Mouse (Mus musculus) stomach, postnatal 0 days (tissue): ENCODE measurements around the gene Slc25a15. TPM values are rescaled to one million over a fixed set of nuclear protein-coding genes. Genes with fewer than 3 reads are reported as not detected.

ENCODE experiments used
- ATAC-seq: fragments of 200-750 bp; cut with Nextera tagmentation; 2 replicates; pipeline ENCODE4 v1.8.0; 2017; ENCODE audit not compliant: low FRiP score, low TSS enrichment
- DNase-seq: peaks from one replicate; pipeline ENCODE4 v3.0.0-alpha.2; 2016; ENCODE audit warnings: low spot score
- H3K27ac ChIP-seq: fragments of 300-500 bp; sonication (generic); replicated peaks from 2 replicates; pipeline ENCODE4 v1.5.1; 2014; ENCODE audit warnings: mild to moderate bottlenecking, control low read depth
- H3K27me3 ChIP-seq: fragments of 300-500 bp; sonication (generic); 2 replicates; pipeline ENCODE4 v1.6.1; 2014; ENCODE audit warnings: low read length; ENCODE audit not compliant: control insufficient read depth, insufficient read depth
- H3K36me3 ChIP-seq: fragments of 300-500 bp; sonication (generic); 2 replicates; pipeline ENCODE4 v1.6.1; 2014; ENCODE audit warnings: low read length, mixed read lengths; ENCODE audit not compliant: control insufficient read depth, insufficient read depth
- H3K4me1 ChIP-seq: fragments of 300-500 bp; sonication (generic); replicated peaks from 2 replicates; pipeline ENCODE4 v1.6.1; 2014; ENCODE audit warnings: antibody characterized with exemption; ENCODE audit not compliant: control insufficient read depth, insufficient read depth
- H3K4me2 ChIP-seq: fragments of 300-500 bp; sonication (generic); replicated peaks from 2 replicates; pipeline ENCODE4 v1.6.1; 2014; ENCODE audit warnings: low read depth, mild to moderate bottlenecking, control low read depth, moderate library complexity
- H3K4me3 ChIP-seq: fragments of 300-500 bp; sonication (generic); 2 replicates; pipeline ENCODE4 v1.5.1; 2014; ENCODE audit warnings: low read depth, low read length, control low read depth
- H3K9ac ChIP-seq: fragments of 300-500 bp; sonication (generic); 2 replicates; pipeline ENCODE4 v1.6.1; 2014; ENCODE audit warnings: mild to moderate bottlenecking, low read length, control low read depth, mixed read lengths
- H3K9me3 ChIP-seq: fragments of 300-500 bp; sonication (generic); 2 replicates; pipeline ENCODE4 v1.6.1; 2016; ENCODE audit warnings: low read length; ENCODE audit not compliant: control insufficient read depth
- CTCF ChIP-seq: IDR thresholded peaks from 2 replicates; pipeline ENCODE4 v1.5.1; 2016; ENCODE audit warnings: antibody characterized with exemption, low read depth, mild to moderate bottlenecking, moderate library complexity
- EP300 ChIP-seq: optimal IDR thresholded peaks from 2 replicates; pipeline ENCODE3; 2016; ENCODE audit warnings: antibody characterized with exemption
- WGBS: fragments of 180-500 bp; shearing (Covaris S2); extraction: QIAGEN DNeasy Blood & Tissue Kit; methylation state at CpG from one replicate; pipeline ENCODE4 v1.1.7; 2014; 5-methylcytosine and 5-hydroxymethylcytosine counted together
- polyA plus RNA-seq: library from polyadenylated mRNA; unstranded; fragments of >200 nt; fragmentation: Nextera tagmentation; extraction: Ambion mirVana; gene quantifications from 2 replicates; pipeline ENCODE4 v1.2.1, GENCODE M21; 2015

Slc25a15 gene
- polyA plus RNA-seq, 1 experiment from 2014 or later: 13.1 TPM

- Histone ChIP-seq H3K9ac (no peak overlapping the region), H3K36me3 (no peaks in the 10 kb centered on the region), H3K9me3 (no peaks in the 10 kb centered on the region), H3K27me3 (no peaks in the 10 kb centered on the region), H3K4me3 (no peak overlapping the region), H3K4me1 (no peaks in the 10 kb centered on the region), H3K4me2 (no peak overlapping the region), H3K27ac (no peak overlapping the region)
- no peak for DNase-seq
- no peak for ATAC-seq
- WGBS: 91% methylated on average over 4 of the region's 4 CpGs
- TF ChIP-seq CTCF: no peak
- TF ChIP-seq EP300: no peak
Observed at GRCm38 (mm10) chr8:22400593-22400992, 2.2 kb upstream of the Slc25a15 start.

- 78% methylated on average over 8 of the region's 8 CpGs for WGBS
- peak overlapping the region; percentile 78; the same call in 1 of the 2 replicates for H3K9ac ChIP-seq
- TF ChIP-seq EP300: no peak
- 0 out of 2 replicates have a peak, but pooled peaks have one; percentile 25 for TF ChIP-seq CTCF
Observed at GRCm38 (mm10) chr8:22399285-22399880, 986 bp upstream of the Slc25a15 start.

GRCm38 (mm10) chr8:22397811-22398141 is 621 bp downstream of the Slc25a15 start:
- peak overlapping the region; percentile 78 for H3K9ac ChIP-seq
- no peaks in the 10 kb centered on the region for H3K27me3 ChIP-seq
- H3K27ac ChIP-seq: peak overlapping the region; percentile 88
- TF ChIP-seq EP300: no peak
- no peak for TF ChIP-seq CTCF
- H3K4me1 ChIP-seq: no peaks in the 10 kb centered on the region
- peak overlapping the region; percentile 80 for H3K4me2 ChIP-seq
- H3K4me3 ChIP-seq: peak overlapping the region; percentile 86
- 1% methylated on average over 13 of the region's 13 CpGs for WGBS
- DNase-seq (no peak), ATAC-seq (no peak)
- H3K9me3 ChIP-seq: no peaks in the 10 kb centered on the region
- H3K36me3 ChIP-seq: no peaks in the 10 kb centered on the region

More at GRCm38 (mm10) chr8:22399285-22399880, 986 bp upstream of the Slc25a15 start:
- Histone ChIP-seq H3K27me3 (no peaks in the 10 kb centered on the region), H3K9me3 (no peaks in the 10 kb centered on the region), H3K4me3 (peak overlapping the region; percentile 86; the same call in 1 of the 2 replicates), H3K4me1 (no peaks in the 10 kb centered on the region), H3K36me3 (no peaks in the 10 kb centered on the region), H3K4me2 (peak overlapping the region; percentile 80), H3K27ac (no peak overlapping the region; the same call in 1 of the 2 replicates)
- ATAC-seq (no peak), DNase-seq (no peak)

GRCm38 (mm10) chr8:22395256-22395655 is 3.1 kb downstream of the Slc25a15 start:
- no peak overlapping the region for H3K4me3 ChIP-seq
- no peaks in the 10 kb centered on the region for H3K4me1 ChIP-seq
- H3K9me3 ChIP-seq: no peaks in the 10 kb centered on the region
- TF ChIP-seq EP300: no peak
- no peak for TF ChIP-seq CTCF
- no peak overlapping the region for H3K4me2 ChIP-seq
- H3K27ac ChIP-seq: no peak overlapping the region
- H3K27me3 ChIP-seq: no peaks in the 10 kb centered on the region
- H3K9ac ChIP-seq: no peak overlapping the region
- H3K36me3 ChIP-seq: no peaks in the 10 kb centered on the region
- ATAC-seq: no peak
- WGBS: 90% methylated on average over 8 of the region's 8 CpGs
- no peak for DNase-seq

GRCm38 (mm10) chr8:22394471-22394870 is 3.9 kb downstream of the Slc25a15 start:
- Histone ChIP-seq H3K27ac (no peak overlapping the region), H3K4me1 (no peaks in the 10 kb centered on the region), H3K4me3 (no peak overlapping the region), H3K27me3 (no peaks in the 10 kb centered on the region), H3K36me3 (peaks cover 5% of the 10 kb centered on the region; the same call in 1 of the 2 replicates), H3K9ac (no peak overlapping the region), H3K4me2 (no peak overlapping the region), H3K9me3 (no peaks in the 10 kb centered on the region)
- WGBS: 75% methylated on average over 4 of the region's 4 CpGs
- TF ChIP-seq CTCF (no peak), EP300 (no peak)
- DNase-seq: no peak
- ATAC-seq: no peak

GRCm38 (mm10) chr8:22390766-22391463 is 7.5 kb downstream of the Slc25a15 start:
- Histone ChIP-seq H3K9me3 (no peaks in the 10 kb centered on the region), H3K4me2 (no peak overlapping the region), H3K4me3 (no peak overlapping the region), H3K9ac (no peak overlapping the region), H3K4me1 (no peaks in the 10 kb centered on the region), H3K27me3 (no peaks in the 10 kb centered on the region), H3K27ac (no peak overlapping the region), H3K36me3 (peaks cover 8% of the 10 kb centered on the region; the same call in 1 of the 2 replicates)
- TF ChIP-seq EP300 (no peak), CTCF (no peak)
- no peak for DNase-seq
- WGBS: 85% methylated on average over 8 of the region's 8 CpGs
- 0 out of 2 replicates have a peak, but pooled peaks have one; percentile 40 for ATAC-seq
